Mouse (Mus musculus): ENCODE data around the gene 1700020N15Rik. TPM values are rescaled to one million over a fixed set of nuclear protein-coding genes. Genes with fewer than 3 reads are reported as not detected.
"Not testable (repeated sequence)": the region's sequence is repeated elsewhere in the genome, so short reads cannot be mapped to it uniquely, and the experiment has no call there.

Gene 1700020N15Rik
- not detected in 2 replicates for polyA plus RNA-seq (2015; fragmentation: Nextera tagmentation; extraction: Ambion mirVana)

- ATAC-seq (replicated peaks; ENCODE audit: low FRiP score); H3K27me3 ChIP-seq; H3K27ac ChIP-seq; H3K4me3 ChIP-seq (replicated peaks); H3K4me2 ChIP-seq; H3K9ac ChIP-seq; H3K4me1 ChIP-seq; H3K9me3 ChIP-seq (replicated peaks); H3K36me3 ChIP-seq: not testable (repeated sequence)
- WGBS: 69% methylated on average over 5 of the region's 5 CpGs
These were observed at the start of gene 1700020N15Rik for GRCm38 (mm10) chrX:69945000-69945399. TSS of gene 1700020N15Rik (plus strand) at chrX:69945300.

DNA sequence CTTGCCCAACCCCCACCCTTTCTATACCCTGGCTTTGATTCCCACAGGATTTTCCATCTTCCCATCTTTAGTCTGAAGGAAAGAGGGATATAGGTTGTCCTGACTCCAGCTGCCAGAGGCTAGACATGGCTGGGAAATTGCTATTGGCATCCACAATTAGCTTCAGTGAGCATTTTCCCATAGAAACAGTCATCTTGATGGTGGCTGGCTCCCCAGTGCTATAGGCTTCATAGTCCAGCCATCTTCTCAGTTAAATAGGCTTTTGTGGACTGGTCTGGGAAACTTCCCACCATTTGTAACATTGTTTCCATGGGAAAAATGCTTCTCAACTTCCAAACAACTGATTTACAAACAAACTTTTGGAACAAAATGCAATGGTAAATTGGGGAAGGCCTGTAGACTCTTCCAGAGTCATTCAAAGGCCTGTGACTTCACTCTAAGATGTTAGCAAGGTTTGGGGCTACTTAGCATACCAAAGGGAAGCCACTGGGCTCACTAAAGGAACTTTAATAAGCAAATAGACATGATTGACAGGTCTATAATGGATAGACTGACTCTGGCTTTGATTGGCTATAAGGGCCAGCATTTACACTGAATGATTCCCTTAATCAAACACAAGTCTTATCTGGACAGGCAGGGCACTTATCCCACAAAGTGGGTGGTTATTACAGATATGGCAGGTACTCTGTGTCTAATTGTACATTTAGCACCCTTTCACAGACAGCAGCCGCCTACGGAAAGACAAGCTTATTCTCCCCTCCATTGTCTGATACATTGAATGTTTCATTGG is 31.9 kb downstream of the 1700020N15Rik start:
- Histone ChIP-seq H3K4me3 (replicated peaks) (no peak overlapping the region), H3K9ac (no peak overlapping the region), H3K4me1 (no peaks in the 10 kb centered on the region), H3K27ac (no peak overlapping the region), H3K27me3 (no peaks in the 10 kb centered on the region), H3K9me3 (replicated peaks) (no peaks in the 10 kb centered on the region), H3K4me2 (no peak overlapping the region), H3K36me3 (no peaks in the 10 kb centered on the region)
- 97% methylated on average over 2 of the region's 2 CpGs for WGBS
- ATAC-seq (replicated peaks; ENCODE audit: low FRiP score): no peak
